Mouse (Mus musculus) urinary bladder, adult 2 months (tissue): Measurements from ENCODE around the gene Upb1. TPM values are rescaled to one million over a fixed set of nuclear protein-coding genes. Genes with fewer than 3 reads are reported as not detected.

ENCODE experiments used
- DNase-seq: peaks from one replicate; pipeline ENCODE4 v3.0.0; 2022; ENCODE audit warnings: low spot score
- polyA plus RNA-seq: library from polyadenylated mRNA; depleted of rRNA; stranded (reverse); fragments of >200 nt; gene quantifications from 2 replicates; pipeline ENCODE4 v1.2.3, GENCODE M21; 2012

The Upb1 gene
- polyA plus RNA-seq, 1 experiment = 1.0 TPM

GRCm38 (mm10) chr10:75424498-75424901, 23.6 kb downstream of the Upb1 start:
- no peak for DNase-seq

- no peak for DNase-seq
These were observed 27.4 kb downstream of the Upb1 start for GRCm38 (mm10) chr10:75428049-75429003.

GRCm38 (mm10) chr10:75429004-75429380, 28.1 kb downstream of the Upb1 start:
- no peak for DNase-seq

- no peak for DNase-seq
These were observed 28.7 kb downstream of the Upb1 start for GRCm38 (mm10) chr10:75429522-75430146.

GRCm38 (mm10) chr10:75430147-75430537, 29.2 kb downstream of the Upb1 start:
- no peak for DNase-seq

GRCm38 (mm10) chr10:75430633-75431032, 29.7 kb downstream of the Upb1 start:
- no peak for DNase-seq

- peak; percentile 37 for DNase-seq
These were observed 35.8 kb downstream of the Upb1 start for GRCm38 (mm10) chr10:75436604-75437217.

GRCm38 (mm10) chr10:75437284-75437683, 36.4 kb downstream of the Upb1 start:
- no peak for DNase-seq

GRCm38 (mm10) chr10:75438132-75438810, 37.4 kb downstream of the Upb1 start:
- DNase-seq = no peak

- no peak for DNase-seq
These were observed 38.4 kb downstream of the Upb1 start for GRCm38 (mm10) chr10:75439211-75439811.

- DNase-seq = no peak
These were observed 39.8 kb downstream of the Upb1 start for GRCm38 (mm10) chr10:75440756-75441155.

GRCm38 (mm10) chr10:75441800-75442199, 40.9 kb downstream of the Upb1 start:
- no peak for DNase-seq

GRCm38 (mm10) chr10:75443017-75443416, 42.1 kb downstream of the Upb1 start:
- DNase-seq = no peak

- no peak for DNase-seq
These were observed 43.4 kb downstream of the Upb1 start for GRCm38 (mm10) chr10:75444111-75444826.

- no peak for DNase-seq
These were observed 44.1 kb downstream of the Upb1 start for GRCm38 (mm10) chr10:75445030-75445429.

GRCm38 (mm10) chr10:75446501-75447083, 45.7 kb downstream of the Upb1 start:
- DNase-seq = no peak

- DNase-seq = no peak
These were observed 46.6 kb downstream of the Upb1 start for GRCm38 (mm10) chr10:75447489-75447888.

GRCm38 (mm10) chr10:75448806-75449420, 48.0 kb downstream of the Upb1 start:
- DNase-seq = no peak

GRCm38 (mm10) chr10:75450331-75450730, 49.4 kb downstream of the Upb1 start:
- no peak for DNase-seq
